Mouse (Mus musculus): Measurements from ENCODE around the gene Lpcat1.

DNA sequence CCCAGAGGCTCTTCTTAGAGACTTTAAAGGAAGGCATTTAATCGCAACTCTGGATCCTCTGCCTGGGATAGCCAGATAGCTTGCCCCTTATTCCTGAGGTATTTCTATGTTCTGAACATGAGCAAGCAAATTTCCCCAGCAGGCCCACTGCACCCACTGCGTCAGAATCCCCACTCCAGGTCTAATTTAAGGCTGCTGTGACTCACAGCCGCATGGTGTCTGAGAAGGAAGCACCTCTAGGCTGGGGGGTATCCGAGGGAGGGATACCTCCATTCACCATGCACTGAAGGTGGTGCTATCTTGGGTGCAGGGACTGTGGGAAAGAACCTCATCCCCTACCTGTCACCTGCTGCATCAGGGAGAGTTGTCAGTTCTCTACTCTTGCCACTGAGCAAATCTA, 40.4 kb upstream of the Lpcat1 start:
- no peak for TF ChIP-seq CTCF (IDR thresholded peaks at IDR 0.05; ENCODE audit: low read depth)
- no peak for TF ChIP-seq EP300 (IDR thresholded peaks at IDR 0.05; ENCODE audit: low read depth)
